Mouse (Mus musculus) heart, postnatal 0 days (tissue): ENCODE results near the gene Btn2a2.

ENCODE experiments used
- CTCF ChIP-seq: IDR thresholded peaks from 2 replicates; pipeline ENCODE4 v1.5.1; 2016; ENCODE audit warnings: antibody characterized with exemption, control low read depth, low read depth
- EP300 ChIP-seq: IDR thresholded peaks from 2 replicates; pipeline ENCODE4 v1.6.1; 2016; ENCODE audit warnings: antibody characterized with exemption, low read depth

- no peak for TF ChIP-seq EP300
- TF ChIP-seq CTCF: no peak
These were observed 42.1 kb downstream of the Btn2a2 start for GRCm38 (mm10) chr13:23446498-23446952.
